Mouse (Mus musculus) embryonic fibroblast, embryonic 13.5 days (primary cell): ENCODE results near the gene Scn1b. TPM values are rescaled to one million over a fixed set of nuclear protein-coding genes. Genes with fewer than 3 reads are reported as not detected.

ENCODE experiments used
- H3K27ac ChIP-seq: 2 replicates; pipeline ENCODE4 v1.5.1; 2012; ENCODE audit warnings: low read length, control low read depth, inconsistent platforms; ENCODE audit not compliant: insufficient read depth
- H3K4me1 ChIP-seq: 2 replicates; pipeline ENCODE4 v1.6.1; 2011; ENCODE audit warnings: low read length; ENCODE audit not compliant: control insufficient read depth, insufficient read depth
- H3K4me3 ChIP-seq: 2 replicates; pipeline ENCODE4 v1.5.1; 2011; ENCODE audit warnings: mild to moderate bottlenecking, control low read depth, low read length; ENCODE audit not compliant: insufficient read depth
- CTCF ChIP-seq: IDR thresholded peaks from 2 replicates; pipeline ENCODE4 v1.5.1; 2011; ENCODE audit warnings: mild to moderate bottlenecking, control low read depth, low read length, moderate library complexity, borderline replicate concordance; ENCODE audit not compliant: insufficient read depth
- POLR2A ChIP-seq: IDR thresholded peaks from 2 replicates; pipeline ENCODE4 v1.6.1; 2011; ENCODE audit warnings: low read depth, mild to moderate bottlenecking, control low read depth, low read length, moderate library complexity
- polyA plus RNA-seq: library from polyadenylated mRNA; stranded (reverse); fragments of >200 nt; gene quantifications from 2 replicates; pipeline ENCODE4 v1.2.4, GENCODE M21; 2011; ENCODE audit warnings: low read depth; ENCODE audit not compliant: missing spikeins, insufficient read length

Scn1b gene
- polyA plus RNA-seq, 1 experiment, result 40.8 TPM

GRCm38 (mm10) chr7:31079670-31080069, 47.1 kb downstream of the Scn1b start:
- no peaks in the 10 kb centered on the region for H3K4me1 ChIP-seq
- TF ChIP-seq POLR2A (no peak), CTCF (no peak)

GRCm38 (mm10) chr7:31077885-31078445, 48.8 kb downstream of the Scn1b start:
- Histone ChIP-seq H3K27ac (no peak overlapping the region), H3K4me3 (no peak overlapping the region), H3K4me1 (no peaks in the 10 kb centered on the region)
- no peak for TF ChIP-seq POLR2A

More at GRCm38 (mm10) chr7:31079670-31080069, 47.1 kb downstream of the Scn1b start:
- H3K4me3 ChIP-seq, result no peak overlapping the region
- no peak overlapping the region for H3K27ac ChIP-seq

- no peak overlapping the region for H3K27ac ChIP-seq
- TF ChIP-seq CTCF (no peak), POLR2A (no peak)
- no peak overlapping the region for H3K4me3 ChIP-seq
- H3K4me1 ChIP-seq, result no peaks in the 10 kb centered on the region
These were observed 49.3 kb downstream of the Scn1b start for GRCm38 (mm10) chr7:31077470-31077869.

GRCm38 (mm10) chr7:31076492-31076891, 50.3 kb downstream of the Scn1b start, which contains the start of gene Fxyd3:
Gene Fxyd3 (minus strand): TSS chr7:31076704.
- H3K4me1 ChIP-seq, result no peaks in the 10 kb centered on the region
- H3K27ac ChIP-seq, result no peak within 1 kb of the TSS
- TF ChIP-seq CTCF, result no peak
- TF ChIP-seq POLR2A, result no peak
- H3K4me3 ChIP-seq, result no peak within 1 kb of the TSS

- no peak overlapping the region for H3K27ac ChIP-seq
- no peaks in the 10 kb centered on the region for H3K4me1 ChIP-seq
- no peak for TF ChIP-seq POLR2A
- no peak for TF ChIP-seq CTCF
- H3K4me3 ChIP-seq, result no peak overlapping the region
These were observed 52.1 kb downstream of the Scn1b start for GRCm38 (mm10) chr7:31074713-31075069.

- Histone ChIP-seq H3K4me1 (no peaks in the 10 kb centered on the region), H3K4me3 (no peak overlapping the region), H3K27ac (no peak overlapping the region)
- TF ChIP-seq CTCF, result no peak
These were observed 52.6 kb downstream of the Scn1b start for GRCm38 (mm10) chr7:31074061-31074712.

- Histone ChIP-seq H3K4me3 (no peak overlapping the region), H3K27ac (no peak overlapping the region), H3K4me1 (no peaks in the 10 kb centered on the region)
- TF ChIP-seq CTCF (no peak), POLR2A (no peak)
These were observed 53.3 kb downstream of the Scn1b start for GRCm38 (mm10) chr7:31073546-31073945.

- Histone ChIP-seq H3K4me3 (no peak overlapping the region), H3K4me1 (no peaks in the 10 kb centered on the region), H3K27ac (no peak overlapping the region)
- TF ChIP-seq CTCF, result no peak
- no peak for TF ChIP-seq POLR2A
These were observed 54.5 kb downstream of the Scn1b start for GRCm38 (mm10) chr7:31072326-31072725.

- no peak for TF ChIP-seq POLR2A
These were observed 56.5 kb downstream of the Scn1b start for GRCm38 (mm10) chr7:31070324-31070723.

GRCm38 (mm10) chr7:31069491-31069890, 57.3 kb downstream of the Scn1b start:
- Histone ChIP-seq H3K4me3 (no peak overlapping the region), H3K4me1 (no peaks in the 10 kb centered on the region), H3K27ac (no peak overlapping the region)
- TF ChIP-seq CTCF (no peak), POLR2A (no peak)

More at GRCm38 (mm10) chr7:31070324-31070723, 56.5 kb downstream of the Scn1b start:
- no peak overlapping the region for H3K27ac ChIP-seq
- H3K4me3 ChIP-seq, result no peak overlapping the region
- no peaks in the 10 kb centered on the region for H3K4me1 ChIP-seq
